Mouse (Mus musculus): ENCODE measurements around the gene Gjb5.

DNA sequence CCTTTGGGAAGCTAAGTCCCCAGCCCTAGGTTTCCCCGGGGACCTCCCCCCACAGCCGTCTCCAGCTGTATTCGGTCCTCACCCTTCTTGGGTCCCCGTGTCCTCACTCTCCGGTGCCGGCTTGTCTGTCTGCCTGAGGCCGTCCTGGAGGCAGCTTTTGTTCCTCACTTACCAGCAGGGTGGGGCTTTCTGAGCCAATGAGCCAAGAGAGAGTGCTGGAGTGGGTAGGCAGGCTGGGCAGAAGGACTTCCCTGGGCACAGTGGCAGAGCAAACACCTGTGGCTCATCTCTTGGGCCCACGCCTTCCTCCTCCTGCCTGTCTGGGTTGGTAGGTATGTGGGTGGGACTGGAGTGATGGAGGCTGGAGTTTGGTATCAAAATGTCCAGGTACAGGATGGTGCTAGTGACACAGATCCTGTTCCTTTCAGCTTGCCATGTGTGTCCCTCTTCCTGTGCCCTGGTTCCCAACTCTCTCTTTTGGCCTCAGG is 4.0 kb downstream of the Gjb5 start, which contains the start of gene Gjb4:
- TF ChIP-seq CTCF (IDR thresholded peaks at IDR 0.05; ENCODE audit: insufficient read depth, low read depth, low read length) (no peak), POLR2A (IDR thresholded peaks at IDR 0.05; ENCODE audit: insufficient read depth, low read depth, low read length) (no peak)

All from olfactory bulb, adult 2 months (tissue).